Mouse (Mus musculus): ENCODE measurements around the gene Mettl7a2. TPM values are rescaled to one million over a fixed set of nuclear protein-coding genes. Genes with fewer than 3 reads are reported as not detected.

The Mettl7a2 gene
- total RNA-seq, 2 experiments from 2014 or later = 0.59 to 0.89 TPM

DNA sequence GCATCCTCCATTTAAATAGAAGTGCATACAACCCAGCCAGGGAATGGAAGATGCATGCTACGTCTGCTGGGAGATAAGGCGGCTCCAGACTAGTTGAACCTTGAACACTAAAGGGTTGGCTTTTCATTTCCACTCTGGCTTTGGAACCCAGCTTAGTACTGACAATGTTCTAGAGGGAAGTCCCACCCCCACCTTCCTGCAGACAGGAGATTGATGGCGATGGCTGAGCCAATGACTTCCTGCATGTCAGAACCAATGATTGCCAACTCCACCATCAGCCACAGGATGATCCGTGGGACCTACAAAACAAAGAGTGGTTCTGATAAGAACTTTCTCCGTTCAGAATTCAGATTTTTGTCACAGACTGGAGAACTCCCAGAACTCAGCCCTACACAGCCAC lies 53.1 kb downstream of the Mettl7a2 start:
- TF ChIP-seq CTCF (IDR thresholded peaks at IDR 0.05) = no peak
- intact Hi-C loops (cut with DNase I) = no loop called here
- no peak for DNase-seq (ENCODE audit: extremely low spot score in 1 of 2, low spot score in 2 of 2)
- Histone ChIP-seq H3K4me3 (no peak overlapping the region), H3K27ac (no peak overlapping the region)

DNA sequence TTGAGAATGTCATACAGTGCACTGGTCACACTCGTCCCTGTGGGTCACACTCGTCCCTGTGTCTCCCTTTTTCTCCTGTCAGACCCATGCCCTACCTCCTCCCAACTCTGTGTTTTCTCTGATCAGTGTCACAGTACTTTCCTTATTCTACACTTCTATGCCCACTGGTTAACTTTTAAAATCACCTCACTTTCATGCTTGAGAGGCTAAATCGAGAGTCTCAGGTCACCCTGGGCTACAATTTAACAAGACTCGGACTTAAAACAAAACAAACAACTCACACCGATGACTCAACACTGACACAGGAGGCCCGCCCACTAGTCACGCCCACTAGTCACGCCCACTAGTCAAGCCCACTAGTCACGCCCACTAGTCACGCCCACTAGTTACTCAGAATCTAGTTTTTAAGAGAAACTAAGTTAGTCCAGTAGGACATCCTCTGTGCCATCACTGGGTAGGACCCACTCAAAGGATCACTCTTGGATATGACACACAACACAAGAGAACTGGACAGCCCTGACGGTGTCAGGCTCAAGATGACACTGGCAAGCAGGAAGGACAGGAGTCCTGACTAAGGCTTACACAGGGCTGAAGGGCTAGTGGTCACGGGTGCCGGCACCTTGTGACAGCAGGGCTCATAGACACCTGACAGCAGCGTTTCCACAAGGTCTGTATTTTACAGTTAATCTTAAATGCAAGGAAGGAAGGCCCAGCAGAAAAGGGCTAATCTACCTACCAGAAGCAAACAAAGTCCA lies 58.1 kb downstream of the Mettl7a2 start:
- no peak for DNase-seq (ENCODE audit: extremely low spot score in 1 of 2, low spot score in 2 of 2)
- intact Hi-C loops (cut with DNase I) = no loop called here
- no peak overlapping the region for H3K27ac ChIP-seq
- H3K4me3 ChIP-seq = no peak overlapping the region
- TF ChIP-seq CTCF (IDR thresholded peaks at IDR 0.05) = no peak

Other genes starting within 250 kb of the Mettl7a2 start
- 10 to 100 TPM; 19.9 to 27.8 TPM for gene Atf1, start 125.4 kb upstream of the Mettl7a2 start, total RNA-seq (2021)
- not detected for gene Tmprss12, start 72.4 kb upstream of the Mettl7a2 start, total RNA-seq (2021)
- gene Mettl7a1, start 49.1 kb upstream of the Mettl7a2 start, total RNA-seq (2021) = 10 to 100 TPM; 30.0 to 32.2 TPM
- under 1 TPM in 1 of 2 experiments, not detected in 1; 0.66 TPM for gene Mettl7a3, start 18.3 kb upstream of the Mettl7a2 start, total RNA-seq (2021)
- gene Methig1, start 51 bp upstream of the Mettl7a2 start, total RNA-seq (2021) = under 1 TPM in 1 of 2 experiments, not detected in 1; 0.68 TPM
- gene Higd1c, start 11.3 kb downstream of the Mettl7a2 start, total RNA-seq (2021) = not detected
- not detected for gene Gm5475, start 68.9 kb downstream of the Mettl7a2 start, total RNA-seq (2021)
- gene Slc11a2, start 71.9 kb downstream of the Mettl7a2 start, total RNA-seq (2021) = 10 to 100 TPM; 60.0 to 70.8 TPM
- 10 to 100 TPM; 59.6 to 62.1 TPM for gene Letmd1, start 115.8 kb downstream of the Mettl7a2 start, total RNA-seq (2021)
- gene Csrnp2, start 142.3 kb downstream of the Mettl7a2 start, total RNA-seq (2021) = 10 to 100 TPM; 35.3 to 36.3 TPM
- 10 to 100 TPM; 26.8 to 27.9 TPM for gene Tfcp2, start 198.8 kb downstream of the Mettl7a2 start, total RNA-seq (2021)
- 100 to 1,000 TPM; 139 to 144 TPM for gene Pou6f1, start 246.8 kb downstream of the Mettl7a2 start, total RNA-seq (2021)

Measured in left cerebral cortex, adult 2 months (tissue).